Mouse (Mus musculus) left cerebral cortex, adult 8-10 months (tissue): ENCODE results near the gene Cbfa2t3. TPM values are rescaled to one million over a fixed set of nuclear protein-coding genes. Genes with fewer than 3 reads are reported as not detected.

Experiments
- DNase-seq, 2 experiments: peaks; one replicate each; pipeline ENCODE4 v3.0.0; 2022; ENCODE audit warnings: low spot score in 2 of 2
- total RNA-seq, 4 experiments: library from RNA; stranded (reverse); gene quantifications; 2 replicates each; pipeline ENCODE4 v1.2.4; 2022

Cbfa2t3 gene
- total RNA-seq, 4 experiments from 2014 or later: 21.6 to 26.5 (median 24.1) TPM

DNA sequence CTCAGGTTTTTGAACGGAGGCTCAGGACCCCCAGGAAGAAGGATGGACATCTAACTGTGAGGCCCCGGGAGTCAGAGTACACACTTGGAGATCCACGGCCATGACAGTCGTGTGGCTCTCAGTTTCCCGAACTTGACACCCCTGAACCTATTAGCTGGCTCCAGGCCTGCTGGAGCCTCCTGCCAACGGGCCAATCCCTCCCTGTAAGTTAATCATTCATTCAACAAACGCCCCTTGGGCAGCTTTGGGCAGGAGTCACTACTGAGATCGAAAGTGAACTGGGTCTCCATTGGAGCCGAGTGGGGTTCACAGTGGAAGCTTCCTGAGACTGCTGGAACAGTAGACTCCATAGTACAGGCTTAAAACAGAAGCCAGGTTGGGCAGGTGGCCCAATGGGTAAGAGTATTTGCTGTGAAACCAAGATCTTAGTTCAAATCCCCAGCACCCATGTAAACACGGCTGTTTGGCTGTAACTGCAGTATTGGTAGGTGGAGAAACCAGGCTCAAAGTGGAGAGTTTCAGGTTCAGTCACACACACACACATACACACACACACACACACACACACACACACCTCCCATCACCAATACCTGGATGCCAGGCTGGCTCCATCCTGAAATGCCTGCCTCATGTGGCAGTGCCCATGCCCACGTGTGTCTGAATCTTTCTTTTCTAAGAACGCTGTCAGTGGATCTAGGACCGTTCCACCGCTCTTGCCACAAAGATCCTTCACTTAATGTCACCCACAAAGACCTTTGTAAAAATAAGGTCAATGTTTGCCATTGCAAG is 20.0 kb upstream of the Cbfa2t3 start:
- DNase-seq: no peak

DNA sequence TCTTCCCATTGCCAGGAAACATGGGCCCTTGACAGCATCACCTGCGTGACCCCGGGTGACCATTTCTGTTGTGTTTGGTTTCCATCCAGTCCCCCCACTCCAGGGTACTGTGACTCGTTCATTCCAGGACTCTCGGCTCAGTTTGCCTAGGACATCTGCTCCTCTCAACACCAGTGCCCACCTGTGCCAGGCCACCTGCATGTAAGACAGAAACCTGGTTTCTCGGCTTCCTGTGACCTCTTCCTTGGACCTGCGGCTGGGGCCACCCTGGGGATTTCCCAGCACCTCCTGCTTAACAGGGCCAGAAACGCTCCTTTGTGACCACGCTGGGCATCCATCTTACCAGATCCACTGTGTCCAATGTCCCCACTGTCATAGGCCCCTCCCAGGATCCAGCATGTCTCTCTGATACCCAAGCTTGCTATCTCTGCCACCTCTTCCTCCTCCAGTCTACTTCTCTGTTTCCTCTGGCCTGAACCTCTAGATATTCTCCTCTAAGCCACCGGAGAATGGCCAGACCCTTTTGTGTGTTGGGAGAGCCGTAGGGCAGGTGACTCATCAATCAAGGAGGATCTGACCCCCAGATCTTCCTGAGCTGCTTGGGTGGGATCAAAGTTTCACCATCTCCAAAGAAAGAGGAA is 19.1 kb upstream of the Cbfa2t3 start:
- DNase-seq: no peak

DNA sequence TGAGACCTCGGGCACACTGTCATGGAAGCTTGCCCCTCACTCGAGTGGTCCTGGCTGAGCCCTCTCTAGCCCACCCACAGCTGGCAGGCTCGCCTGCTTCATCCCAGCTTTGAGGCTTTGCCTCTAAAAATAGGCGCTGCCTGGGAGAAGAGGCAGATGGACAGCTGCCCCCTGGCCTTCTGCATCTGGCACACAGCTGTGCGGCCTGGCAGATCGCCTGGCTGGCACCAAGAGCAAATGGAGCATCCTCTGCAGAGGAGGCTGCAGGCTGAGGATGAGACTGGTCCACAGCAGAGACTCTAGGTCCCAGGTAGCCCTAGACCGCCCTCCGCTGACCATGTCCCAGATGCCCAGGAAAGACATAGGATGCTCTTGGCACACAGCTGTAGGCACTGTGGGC is 17.7 kb upstream of the Cbfa2t3 start:
- no peak for DNase-seq

DNA sequence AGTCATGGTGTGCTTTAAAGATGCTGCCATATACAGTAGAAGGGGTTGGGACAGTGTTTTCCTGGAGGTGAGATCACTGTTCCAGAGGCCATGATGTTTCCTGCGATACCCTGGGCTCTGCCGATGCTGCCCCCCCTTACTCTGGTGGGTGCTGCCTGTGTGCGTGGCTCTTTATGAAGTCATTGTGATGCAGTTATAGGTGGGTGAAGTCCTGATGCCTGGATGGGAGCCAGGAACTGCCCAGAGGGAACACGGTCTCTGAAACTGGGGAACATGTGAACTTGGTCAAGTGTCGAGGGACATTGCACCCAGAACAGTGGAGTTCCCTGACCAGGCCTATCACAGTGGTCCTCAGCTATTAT is 14.2 kb upstream of the Cbfa2t3 start:
- DNase-seq: no peak

DNA sequence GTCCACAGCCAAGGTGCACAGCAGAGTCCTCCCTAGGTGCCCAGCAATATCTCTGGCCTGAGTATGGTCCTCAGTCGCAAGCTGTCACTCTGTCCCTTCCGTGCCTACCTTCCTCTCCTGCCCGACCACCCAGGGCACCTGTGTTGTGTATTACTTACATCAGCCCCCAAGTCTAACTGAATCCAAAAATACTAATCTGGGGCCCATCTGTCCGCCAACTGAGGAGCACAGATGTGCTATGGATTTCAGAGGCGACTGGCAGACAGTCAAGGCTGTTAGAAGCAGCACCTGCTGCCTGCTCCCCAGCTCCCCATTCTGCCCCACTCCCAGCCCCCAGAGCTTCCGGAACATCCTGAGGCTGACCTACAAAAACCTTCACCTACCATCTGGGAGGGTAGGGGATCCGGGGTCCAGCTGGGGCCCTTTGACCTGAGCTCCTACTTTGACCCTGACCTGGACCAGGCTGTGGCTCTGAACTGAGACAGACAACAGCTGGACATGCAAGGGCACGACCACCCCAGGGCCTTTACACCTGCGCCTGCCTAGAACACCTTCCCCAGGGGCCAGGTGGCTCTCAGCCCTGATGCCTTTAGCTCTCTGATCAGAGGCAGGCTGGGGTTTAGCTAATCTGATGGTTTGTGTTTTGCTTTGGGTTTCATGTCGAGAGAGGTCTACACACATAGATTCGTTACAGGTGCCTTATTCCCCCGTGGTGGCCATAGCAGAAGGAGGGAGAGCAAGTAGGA is 13.7 kb upstream of the Cbfa2t3 start:
- no peak for DNase-seq

DNA sequence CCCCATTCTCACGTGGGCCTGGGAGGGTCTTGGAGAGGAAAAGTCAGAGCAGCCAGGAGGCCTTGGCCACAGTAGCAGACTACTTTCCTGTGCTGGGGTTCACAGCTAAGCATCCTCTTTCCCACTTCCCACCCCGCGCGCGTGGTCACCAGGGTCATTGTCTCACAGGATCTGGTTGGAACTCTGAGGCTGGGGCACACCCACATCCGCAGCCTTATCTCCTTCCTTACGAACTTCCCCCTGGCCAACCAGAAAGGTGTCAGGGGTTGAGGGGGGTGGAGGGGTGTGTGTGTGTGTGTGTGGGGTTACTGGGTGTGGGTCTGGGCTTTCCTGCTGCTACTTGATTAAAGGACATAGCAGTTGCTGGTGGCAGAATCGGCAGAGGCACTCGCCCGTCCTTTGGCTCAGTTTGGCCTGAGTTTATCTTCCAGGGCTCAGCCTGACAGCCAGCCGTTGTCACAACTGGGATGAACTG is 13.0 kb upstream of the Cbfa2t3 start:
- DNase-seq: no peak

DNA sequence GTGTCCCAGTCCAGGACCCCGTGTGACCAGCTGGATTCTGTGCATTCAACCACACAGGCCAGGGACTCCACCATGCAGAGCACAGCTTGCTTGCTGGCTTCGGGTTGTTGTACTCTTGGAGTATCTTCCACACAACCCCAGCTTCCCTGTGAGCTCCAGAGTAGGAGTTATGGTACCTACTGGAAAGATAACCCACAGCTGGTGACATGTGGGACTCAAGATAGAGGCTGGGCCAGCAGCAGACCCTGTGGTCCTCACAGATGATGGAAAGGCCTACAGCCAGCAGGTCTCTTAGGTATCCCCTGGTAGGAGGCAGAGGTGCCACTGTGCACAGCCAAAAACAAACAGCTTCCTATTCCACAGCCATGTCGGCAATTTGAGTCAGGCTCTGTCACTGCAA is 12.6 kb upstream of the Cbfa2t3 start:
- no peak for DNase-seq

DNA sequence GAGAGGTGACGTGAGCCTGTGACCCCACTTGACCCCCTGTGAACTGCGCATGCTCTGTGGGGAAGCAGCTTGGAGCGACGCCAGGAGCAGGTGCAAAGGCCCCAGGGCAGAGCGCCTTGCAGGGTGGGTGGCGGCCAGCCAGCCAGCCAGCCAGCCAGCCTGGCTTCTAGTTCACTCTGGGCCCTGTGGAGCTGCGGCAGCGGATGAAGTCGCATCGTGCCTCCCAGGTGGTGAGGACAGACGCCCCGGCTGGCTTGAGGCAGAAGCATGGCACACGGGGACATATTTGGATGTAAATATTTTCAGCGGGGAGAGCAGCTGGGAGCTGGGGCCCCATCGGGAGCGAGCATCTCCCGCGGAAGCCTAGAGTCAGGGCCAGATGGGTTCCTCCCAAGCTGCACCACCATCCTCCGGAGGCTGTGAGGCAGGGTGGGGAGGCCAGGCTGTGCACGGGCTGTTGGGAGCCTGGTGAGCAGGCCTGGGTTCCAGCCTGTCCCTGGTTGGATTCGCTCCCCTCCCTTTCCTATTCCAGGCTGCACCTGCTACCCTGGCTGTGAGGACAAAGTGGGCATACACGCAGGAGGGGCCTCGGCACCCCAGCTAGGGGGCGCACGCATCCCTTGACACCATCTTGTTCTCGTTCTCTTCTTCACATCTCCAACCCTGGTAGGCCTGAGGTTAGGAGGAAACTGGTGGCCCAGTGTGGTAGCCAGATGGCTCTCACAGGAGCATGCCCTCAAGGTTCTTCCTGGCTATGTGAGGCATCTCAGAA is 10.6 kb upstream of the Cbfa2t3 start:
- peak in 1 of 2 experiments; percentile 59 for DNase-seq

DNA sequence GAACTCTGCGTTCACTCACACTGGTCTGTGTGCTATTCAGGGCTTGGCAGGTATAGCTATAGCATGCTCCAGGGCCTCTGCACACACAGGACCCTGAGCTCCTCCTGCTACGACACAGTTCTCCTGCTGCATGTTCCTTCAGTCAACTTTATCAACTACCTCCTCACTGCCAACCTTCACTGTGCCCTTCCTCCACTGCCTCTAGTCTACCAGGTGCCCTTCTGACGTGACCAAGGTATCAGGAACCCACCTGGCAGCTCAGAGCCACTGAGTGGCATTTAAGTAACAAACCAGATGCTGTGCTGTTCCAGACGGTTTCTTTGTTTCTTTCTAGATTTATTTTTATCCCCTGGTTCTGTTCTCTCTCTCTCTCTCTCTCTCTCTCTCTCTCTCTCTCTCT is 8.3 kb upstream of the Cbfa2t3 start:
- DNase-seq: no peak

DNA sequence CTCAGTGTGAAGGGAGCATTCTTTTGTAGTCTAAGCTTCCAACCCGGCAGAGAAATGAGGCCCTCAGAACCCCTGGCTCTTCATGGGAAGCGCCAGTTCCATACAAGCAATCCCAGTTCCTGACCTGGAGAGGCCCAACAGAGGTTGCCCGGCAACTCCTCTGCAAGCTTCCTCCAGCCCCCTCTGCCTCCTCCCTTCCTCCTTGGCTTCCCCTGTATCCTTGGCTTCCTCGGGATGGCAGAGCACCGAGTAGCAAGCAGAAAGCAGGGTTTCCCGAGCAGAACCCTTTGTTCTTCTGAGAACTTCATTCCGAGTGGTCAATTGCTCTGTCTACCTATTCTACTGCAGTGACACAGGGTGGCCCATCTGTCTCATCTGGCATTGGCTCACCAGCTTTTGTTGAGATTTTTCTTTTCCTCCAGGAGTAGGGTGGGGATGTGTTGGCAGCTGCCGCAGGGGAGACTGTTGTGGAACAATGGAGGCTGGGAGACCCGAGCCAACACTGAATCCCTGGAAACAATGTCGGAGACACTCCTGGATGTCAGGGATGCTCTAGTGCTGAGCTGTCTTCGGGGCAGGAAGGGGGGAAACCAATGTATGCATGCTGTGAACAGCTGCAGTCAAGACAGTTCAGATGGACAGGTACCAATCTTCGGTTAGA is 7.1 kb upstream of the Cbfa2t3 start:
- no peak for DNase-seq

DNA sequence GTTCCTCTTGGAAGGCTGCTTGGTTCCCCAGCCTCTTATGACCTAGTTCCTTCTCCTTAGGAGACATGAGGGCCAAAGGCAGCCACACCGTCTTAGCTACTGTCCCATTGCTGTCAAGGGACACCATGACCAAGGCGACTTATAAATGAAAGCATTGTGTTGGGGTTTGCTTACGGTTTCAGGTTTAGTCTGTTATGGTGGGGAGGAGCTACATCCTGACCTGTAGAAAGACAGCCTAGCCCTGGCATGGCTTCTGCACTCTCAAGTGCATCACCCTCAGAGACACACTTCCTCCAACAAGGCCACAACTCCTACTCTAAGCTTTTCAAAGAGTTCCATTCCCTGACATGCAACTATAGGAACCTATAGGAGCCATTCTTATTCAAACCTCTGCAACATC is 5.7 kb upstream of the Cbfa2t3 start:
- no peak for DNase-seq

DNA sequence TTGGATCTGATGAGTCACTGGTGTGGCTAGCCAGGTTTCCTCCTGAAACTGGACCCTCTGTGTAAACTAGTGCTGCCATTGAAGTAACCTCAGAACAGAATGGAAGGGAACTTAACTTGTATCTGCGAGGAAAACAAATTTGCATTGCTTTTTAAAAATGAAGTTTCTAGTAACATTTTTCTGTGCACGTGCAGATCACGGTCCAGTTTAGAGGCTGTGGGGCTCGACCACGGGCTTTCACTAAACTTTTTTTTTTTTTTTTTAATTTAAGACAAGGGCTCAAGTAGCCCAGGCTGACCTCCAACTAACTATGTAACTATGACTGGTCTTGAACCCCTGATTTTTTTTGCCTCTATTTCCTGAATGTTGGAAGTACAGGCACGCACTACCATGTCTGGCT is 4.0 kb upstream of the Cbfa2t3 start:
- DNase-seq: no peak

DNA sequence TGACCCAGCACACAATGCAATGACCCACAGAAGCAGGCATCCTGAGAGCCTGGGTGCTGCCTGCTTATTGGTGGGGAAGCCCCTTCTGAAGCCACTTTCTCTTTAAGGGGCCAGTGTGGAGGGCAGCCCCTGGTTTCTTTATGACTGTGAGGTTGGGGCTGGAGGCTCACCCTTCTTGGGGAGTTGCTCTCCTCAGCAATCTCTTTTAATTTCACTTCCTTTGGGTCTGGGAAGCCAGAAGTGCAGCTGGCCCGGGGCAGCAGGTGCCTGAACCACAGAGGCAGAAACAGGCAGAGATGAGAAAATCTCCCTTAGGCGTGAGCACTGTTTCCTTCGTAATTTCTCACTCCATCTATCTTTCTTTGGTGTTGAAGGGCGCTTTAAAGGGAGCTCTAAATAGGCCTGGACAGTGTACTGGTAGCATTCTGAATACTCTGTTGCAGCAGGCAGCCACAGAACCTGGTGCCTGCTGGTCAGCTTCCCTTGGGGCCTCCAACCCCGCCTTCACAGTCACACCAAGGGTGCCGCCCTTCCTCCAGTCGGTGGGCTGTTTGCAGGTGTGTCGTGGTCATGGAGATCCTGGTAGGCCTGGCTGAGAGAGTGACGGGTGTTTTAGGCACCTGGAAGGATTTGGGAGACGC is 3.5 kb upstream of the Cbfa2t3 start:
- DNase-seq: no peak

DNA sequence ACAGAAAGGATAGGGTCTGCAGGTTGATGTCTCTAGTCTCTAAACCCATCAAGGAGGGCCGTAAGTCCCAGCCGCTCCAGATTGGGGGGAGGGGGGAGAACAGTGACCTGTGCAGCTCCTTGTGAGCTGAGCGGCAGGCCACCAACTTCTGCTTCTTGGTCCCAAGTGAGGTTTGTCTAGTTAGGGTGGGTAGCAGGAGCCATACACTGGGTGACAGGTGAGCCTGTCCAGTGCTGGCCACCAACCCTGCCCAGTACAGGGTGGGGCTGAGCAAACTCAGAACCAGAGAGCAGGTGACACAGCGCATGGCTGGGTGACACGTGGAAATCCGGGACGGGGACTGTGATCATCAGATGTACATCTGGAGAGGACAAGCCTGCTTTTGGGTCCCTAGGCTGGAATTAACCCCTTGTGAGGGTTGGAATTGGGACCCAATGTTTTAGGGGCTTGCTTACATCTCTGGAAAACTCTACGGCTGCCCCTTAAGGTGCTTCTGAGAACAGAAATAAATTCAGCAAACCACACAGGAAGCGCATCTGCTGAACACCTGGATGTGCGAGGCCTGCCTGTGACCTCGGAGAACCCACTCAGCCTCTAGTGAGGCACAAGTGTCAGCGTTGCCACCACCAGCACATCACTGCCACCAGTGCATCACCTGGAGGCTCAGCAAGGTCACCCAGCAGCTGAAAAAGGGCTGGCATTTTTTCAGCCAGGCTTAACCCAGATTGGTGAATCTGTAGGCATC is 2.7 kb upstream of the Cbfa2t3 start:
- DNase-seq: no peak

DNA sequence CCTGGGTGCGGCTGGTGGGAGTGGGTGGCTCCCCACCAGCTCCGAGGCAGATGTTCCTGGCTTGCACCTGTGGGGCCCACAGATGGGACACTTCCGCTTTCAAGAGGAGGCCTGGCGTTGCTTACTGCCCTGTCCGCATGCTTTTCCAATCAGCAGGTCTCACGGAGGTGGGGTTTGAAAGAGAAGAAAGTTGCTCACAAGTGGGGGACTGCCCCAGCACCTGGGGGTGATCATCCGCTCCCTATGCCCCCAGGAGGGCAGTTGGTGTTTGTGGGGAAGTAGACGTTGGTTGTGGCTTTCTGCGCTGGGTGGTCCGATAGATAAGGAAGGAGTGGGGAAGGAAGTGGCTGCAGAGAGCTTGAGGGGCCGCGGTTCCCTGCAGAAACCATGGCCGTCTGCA is 1.7 kb upstream of the Cbfa2t3 start:
- DNase-seq: no peak

DNA sequence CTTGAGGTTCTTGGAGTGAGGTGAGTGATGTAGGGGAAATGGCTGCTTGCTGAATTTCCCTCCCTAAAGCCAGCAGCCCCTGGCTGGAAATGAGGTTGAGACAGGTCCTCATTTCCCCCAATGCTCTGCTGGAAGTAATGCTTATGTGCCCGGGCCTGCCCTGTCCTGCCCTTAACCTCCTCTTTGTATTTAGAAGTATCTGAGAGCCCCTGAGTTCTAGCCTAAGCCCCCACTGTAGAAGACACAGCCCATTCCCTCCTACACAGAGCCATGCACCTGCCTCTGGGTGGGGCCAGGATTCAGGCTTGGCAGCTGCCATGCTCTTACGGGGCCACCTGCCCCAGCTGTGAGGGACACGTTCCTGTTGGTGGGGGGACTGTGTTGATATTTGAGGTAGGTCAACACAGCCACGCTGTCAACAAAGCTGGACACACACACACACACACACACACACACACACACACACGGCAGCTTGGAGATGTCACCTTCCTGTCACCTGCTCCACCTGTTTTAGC is 598 bp downstream of the Cbfa2t3 start:
- no peak for DNase-seq

DNA sequence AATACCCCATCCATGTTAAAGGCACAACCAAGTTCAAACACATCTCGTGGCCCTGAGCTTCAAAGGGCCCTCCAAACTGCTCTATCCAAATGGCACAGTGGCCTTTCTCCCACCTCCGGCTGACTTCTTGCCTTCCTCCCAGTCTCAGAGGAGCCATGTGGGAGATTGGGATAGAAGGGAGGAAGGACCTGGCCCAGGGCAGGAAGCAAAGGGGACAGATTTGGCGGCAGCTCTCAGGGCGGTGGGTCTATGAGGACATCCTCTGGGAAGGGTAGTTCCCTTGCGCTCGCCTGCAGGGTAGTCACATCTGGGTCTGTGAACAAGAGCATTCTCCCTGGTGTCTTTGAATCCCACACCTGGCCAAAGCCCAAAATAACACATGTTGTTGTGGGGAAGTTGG is 1.3 kb downstream of the Cbfa2t3 start:
- DNase-seq: no peak

DNA sequence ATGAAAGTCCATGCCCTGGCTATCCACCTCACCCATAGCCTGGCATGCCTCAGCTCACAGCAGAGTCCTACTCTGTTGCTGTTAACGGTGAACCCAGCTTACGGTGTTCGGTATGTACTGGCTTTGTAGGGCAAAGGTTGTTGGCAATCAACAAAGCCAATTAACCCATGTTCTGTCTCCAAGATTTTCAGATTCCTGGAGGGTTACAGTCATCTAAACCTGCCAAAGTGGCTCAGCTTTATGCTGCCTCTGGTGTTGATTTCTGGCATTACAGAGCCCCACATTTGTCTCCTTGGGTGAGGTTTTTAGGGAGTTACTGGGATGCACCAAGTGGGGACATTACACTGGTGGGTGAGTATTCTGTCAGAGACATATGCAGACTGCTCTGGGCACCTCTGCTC is 1.7 kb downstream of the Cbfa2t3 start:
- no peak for DNase-seq

DNA sequence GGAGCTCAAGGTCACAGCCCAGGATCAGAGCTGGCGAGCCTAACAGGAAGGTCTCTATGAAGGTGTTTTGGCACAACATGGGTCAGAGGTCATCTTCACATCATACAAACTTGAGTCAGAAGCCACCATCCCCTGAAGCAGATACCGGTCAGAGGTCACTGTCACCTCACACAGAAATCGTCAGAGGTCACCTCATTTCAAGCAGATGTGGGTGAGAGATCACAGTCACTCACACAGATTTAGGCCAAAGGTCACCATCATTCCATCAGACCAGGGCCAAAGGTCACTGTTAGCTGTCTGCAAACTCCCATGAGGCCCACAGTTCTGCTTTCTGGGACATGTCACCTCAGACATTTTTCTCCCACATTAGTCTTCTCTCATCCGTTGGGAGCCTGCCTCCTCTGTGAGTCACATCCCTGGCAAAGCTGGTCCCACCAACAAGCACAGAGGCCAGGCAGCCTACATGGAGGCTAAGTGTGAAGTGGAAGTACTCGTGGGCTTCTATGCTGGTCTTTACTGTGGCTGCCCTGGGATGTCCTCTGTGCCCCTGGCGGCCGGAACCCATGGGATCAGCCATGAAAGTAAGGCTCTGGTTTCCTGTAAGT is 3.4 kb downstream of the Cbfa2t3 start:
- DNase-seq: peak in 1 of 2 experiments; percentile 64
